Mouse (Mus musculus) testis, adult 2 months (tissue): ENCODE results near the gene Osbpl10.

Experiments
- CTCF ChIP-seq: fragments of 200-500 bp; IDR thresholded peaks from 2 replicates; pipeline ENCODE4 v1.5.1; 2012; ENCODE audit warnings: low read depth, mild to moderate bottlenecking, inconsistent platforms, low read length, moderate library complexity; ENCODE audit not compliant: control insufficient read depth, insufficient read depth, insufficient replicate concordance
- POLR2A ChIP-seq: fragments of 200-500 bp; IDR thresholded peaks from 2 replicates; pipeline ENCODE4 v1.6.1; 2012; ENCODE audit warnings: low read depth, mild to moderate bottlenecking, inconsistent platforms, low read length, moderate library complexity; ENCODE audit not compliant: control insufficient read depth

DNA sequence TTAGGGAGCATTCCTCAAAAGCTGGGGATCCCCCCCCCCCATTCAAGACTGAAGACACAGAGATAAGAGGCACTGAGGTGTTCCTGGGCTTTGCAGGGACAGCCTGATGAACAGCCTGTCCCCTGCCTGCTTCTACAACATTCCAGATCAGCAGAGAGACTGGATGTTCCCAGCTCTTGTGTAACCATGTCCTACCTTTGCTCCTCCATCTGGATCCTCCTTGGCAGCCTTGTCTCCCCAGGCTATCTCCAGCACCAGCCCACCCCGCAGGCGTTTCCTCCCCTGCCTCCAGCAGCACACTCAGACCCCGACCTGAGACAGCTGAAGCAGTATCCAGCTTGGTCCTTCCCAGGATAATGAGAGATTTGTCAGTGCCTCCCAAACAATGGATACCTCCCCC lies 14.3 kb upstream of the Osbpl10 start:
- TF ChIP-seq CTCF = no peak
- TF ChIP-seq POLR2A = no peak
